In the genomic region with DNA sequence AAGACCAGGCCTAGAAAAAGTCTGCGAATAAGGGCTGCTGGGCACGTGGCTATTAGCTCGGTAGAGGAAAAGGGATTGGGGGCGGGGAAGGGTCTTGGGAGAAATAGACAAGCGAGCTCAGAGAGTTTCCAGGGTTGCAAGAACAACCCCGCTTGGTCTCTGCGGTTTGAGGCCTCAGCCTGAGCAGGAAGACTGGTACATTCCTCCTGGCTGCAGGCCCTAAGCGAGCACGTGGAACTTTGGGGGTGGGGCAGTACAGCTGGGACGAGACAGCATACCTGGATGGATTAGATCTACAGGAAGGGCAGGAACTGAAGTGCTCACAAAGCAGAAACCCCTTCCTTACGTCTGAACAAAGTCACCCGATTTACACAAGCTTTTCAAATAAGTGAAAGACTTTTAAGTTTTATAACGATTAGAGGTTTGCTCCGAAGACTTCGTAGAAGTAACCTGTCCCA, we compare ENCODE assay signal across 8 mouse cellular contexts. TPM values are rescaled to one million over a fixed set of nuclear protein-coding genes. Genes with fewer than 3 reads are reported as not detected.
DNase-seq lines count a peak whose midpoint lies in the region; ATAC-seq and TF ChIP-seq lines count a peak whose summit lies in the region.

No protein-coding gene starts in this region.

- H3K4me1 ChIP-seq in embryonic facial prominence, embryonic 14.5 days (ENCODE audit: control insufficient read depth, insufficient read depth, low read length), result peaks cover 30% of the 10 kb centered on the region
- H3K4me1 ChIP-seq in heart, postnatal 0 days (ENCODE audit: control insufficient read depth, insufficient read depth), result no peaks in the 10 kb centered on the region; the same call in 1 of the 2 replicates

- peak; percentile 67; the same call in 1 of the 2 replicates for ATAC-seq in embryonic facial prominence, embryonic 14.5 days (ENCODE audit: low read depth)
- ATAC-seq in heart, postnatal 0 days (ENCODE audit: insufficient read depth, low read depth), result peak; percentile 49; the same call in 1 of the 2 replicates

- peaks cover 14% of the 10 kb centered on the region; the same call in 1 of the 2 replicates for H3K36me3 ChIP-seq in embryonic facial prominence, embryonic 14.5 days (ENCODE audit: control insufficient read depth, insufficient read depth, low read length)
- H3K36me3 ChIP-seq in heart, postnatal 0 days (replicated peaks; ENCODE audit: control insufficient read depth, insufficient read depth, low read length), result no peaks in the 10 kb centered on the region

- TF ChIP-seq EP300 in heart, postnatal 0 days (IDR thresholded peaks at IDR 0.05; ENCODE audit: low read depth), result no peak

- no peaks in the 10 kb centered on the region for H3K27me3 ChIP-seq in embryonic facial prominence, embryonic 14.5 days (replicated peaks; ENCODE audit: control insufficient read depth, insufficient read depth, low read length)
- H3K27me3 ChIP-seq in heart, postnatal 0 days (ENCODE audit: control insufficient read depth, insufficient read depth, low read length), result no peaks in the 10 kb centered on the region

- TF ChIP-seq CTCF in heart, postnatal 0 days (IDR thresholded peaks at IDR 0.05; ENCODE audit: low read depth), result no peak

- H3K4me2 ChIP-seq in embryonic facial prominence, embryonic 14.5 days (ENCODE audit: low read depth, low read length), result peak overlapping the region; percentile 78
- peak overlapping the region; percentile 86 for H3K4me2 ChIP-seq in heart, postnatal 0 days (ENCODE audit: low read depth, low read length)

- peak overlapping the region; percentile 82 for H3K27ac ChIP-seq in embryonic facial prominence, embryonic 14.5 days (replicated peaks; ENCODE audit: low read depth, low read length)
- no peak overlapping the region for H3K27ac ChIP-seq in heart, postnatal 0 days (ENCODE audit: low read depth)

- 3% methylated on average over 15 of the region's 15 CpGs for WGBS in embryonic facial prominence, embryonic 14.5 days
- WGBS in heart, postnatal 0 days, result 13% methylated on average over 15 of the region's 15 CpGs

- H3K9ac ChIP-seq in embryonic facial prominence, embryonic 14.5 days (ENCODE audit: low read depth, low read length), result peak overlapping the region; percentile 71
- peak overlapping the region; percentile 38; the same call in 1 of the 2 replicates for H3K9ac ChIP-seq in heart, postnatal 0 days (replicated peaks; ENCODE audit: low read depth, low read length)

- DNase-seq in CD4-positive, CD25-positive, alpha-beta regulatory T cell, adult 2 months (ENCODE audit: low read depth, low spot score), result peak; percentile 60
- DNase-seq in adrenal gland, adult (ENCODE audit: inconsistent age in 2 of 2, low spot score in 1 of 2), result peak; percentile 38 to 75
- peak; percentile 90 for DNase-seq in embryonic facial prominence, embryonic 14.5 days (ENCODE audit: low spot score)
- DNase-seq in heart, postnatal 0 days (ENCODE audit: low spot score), result peak; percentile 8
- DNase-seq in kidney, postnatal 25 days, result peak; percentile 84 to 89
- peak; percentile 54 for DNase-seq in lung, postnatal 14 days
- DNase-seq in ovary, postnatal 36 days (ENCODE audit: low spot score), result peak; percentile 63
- peak; percentile 60 for DNase-seq in urinary bladder, postnatal 25 days (ENCODE audit: low spot score)

- peak overlapping the region; percentile 52 for H3K4me3 ChIP-seq in embryonic facial prominence, embryonic 14.5 days (ENCODE audit: low read depth, low read length)
- peak overlapping the region; percentile 58 for H3K4me3 ChIP-seq in heart, postnatal 0 days (ENCODE audit: low read depth, low read length)

- no peaks in the 10 kb centered on the region for H3K9me3 ChIP-seq in embryonic facial prominence, embryonic 14.5 days (ENCODE audit: control insufficient read depth, low read length)
- no peaks in the 10 kb centered on the region for H3K9me3 ChIP-seq in heart, postnatal 0 days (replicated peaks; ENCODE audit: control insufficient read depth, low read length)

RNA-seq across cellular contexts. Expression of gene Phgdh, which starts 1.2 kb away (rescaled TPM):
- 190 and 218 TPM in 2 replicates for polyA plus RNA-seq in embryonic facial prominence, embryonic 14.5 days (2014; fragmentation: Nextera tagmentation; extraction: Ambion mirVana)
- total RNA-seq in heart, postnatal 0 days (2014; rRNA removed; ENCODE audit: low replicate concordance), result 19.7 and 43.2 TPM in 2 replicates
- polyA plus RNA-seq in heart, postnatal 0 days (2015; fragmentation: Nextera tagmentation; extraction: Ambion mirVana), result 15.2 and 15.5 TPM in 2 replicates

RNA-seq across cellular contexts. Expression of gene Zfp697, which starts 43.6 kb away (rescaled TPM):
- 4.8 and 6.2 TPM in 2 replicates for polyA plus RNA-seq in embryonic facial prominence, embryonic 14.5 days (2014; fragmentation: Nextera tagmentation; extraction: Ambion mirVana)
- 10.4 and 20.8 TPM in 2 replicates for total RNA-seq in heart, postnatal 0 days (2014; rRNA removed; ENCODE audit: low replicate concordance)
- polyA plus RNA-seq in heart, postnatal 0 days (2015; fragmentation: Nextera tagmentation; extraction: Ambion mirVana), result 9.4 and 9.6 TPM in 2 replicates

RNA-seq across cellular contexts. Expression of gene Hmgcs2, which starts 58.4 kb away (rescaled TPM):
- polyA plus RNA-seq in embryonic facial prominence, embryonic 14.5 days (2014; fragmentation: Nextera tagmentation; extraction: Ambion mirVana), result 7.2 and 8.2 TPM in 2 replicates
- total RNA-seq in heart, postnatal 0 days (2014; rRNA removed; ENCODE audit: low replicate concordance), result 5.2 and 115 TPM in 2 replicates
- polyA plus RNA-seq in heart, postnatal 0 days (2015; fragmentation: Nextera tagmentation; extraction: Ambion mirVana), result 105 and 153 TPM in 2 replicates

Comparison
In these comparisons a context has a peak if more than half of its experiments do, and no peak if none do; other contexts are left out.
1. DNase-seq: peak in every context shown above with its lines; median percentile 90 in embryonic facial prominence, embryonic 14.5 days; 86 in kidney, postnatal 25 days; 63 in ovary, postnatal 36 days; 60 in CD4-positive, CD25-positive, alpha-beta regulatory T cell, adult 2 months; 60 in urinary bladder, postnatal 25 days; 56 in adrenal gland, adult; 54 in lung, postnatal 14 days; 8 in heart, postnatal 0 days.
2. RNA of gene Phgdh, which starts 1.2 kb away (polyA plus RNA-seq): 190 to 218 TPM in embryonic facial prominence, embryonic 14.5 days; 15.2 to 15.5 TPM in heart, postnatal 0 days; every median in the first group is over 10 times any median in the second.
3. RNA of gene Hmgcs2, which starts 58.4 kb away (polyA plus RNA-seq): 105 to 153 TPM in heart, postnatal 0 days; 7.2 to 8.2 TPM in embryonic facial prominence, embryonic 14.5 days; every median in the first group is over 10 times any median in the second.